Mouse (Mus musculus): ENCODE data around the gene C87436.

DNA sequence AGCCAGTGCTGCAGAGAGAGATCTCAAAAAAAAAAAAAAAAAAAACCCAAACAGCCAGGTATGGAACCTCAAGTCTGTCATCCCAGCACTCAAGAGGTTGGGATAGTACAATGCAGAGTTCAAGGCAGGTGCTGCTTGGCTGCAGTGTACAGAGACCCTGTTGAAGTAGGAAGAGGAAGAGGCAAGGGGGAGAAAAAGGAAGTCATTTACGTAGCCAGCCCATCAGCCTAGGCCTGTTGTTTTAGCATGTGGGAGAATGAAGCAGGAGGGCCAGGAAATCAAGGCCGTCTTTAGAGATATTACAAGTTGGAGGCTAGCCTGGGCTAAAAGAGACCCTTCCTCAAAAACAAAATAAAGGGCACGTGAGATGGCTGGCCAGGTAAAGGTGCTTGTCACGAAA, 65.3 kb downstream of the C87436 start:
- TF ChIP-seq CTCF (IDR thresholded peaks at IDR 0.05; ENCODE audit: borderline replicate concordance, insufficient read depth, low read length), result no peak
- TF ChIP-seq POLR2A (IDR thresholded peaks at IDR 0.05; ENCODE audit: low read depth, low read length), result no peak

Data from embryonic fibroblast, embryonic 13.5 days (primary cell).